Mouse (Mus musculus): ENCODE measurements at regions not wholly inside any gene's neighbourhood (a gene's known extent, or its start where the extent isn't known, plus 50 kb on each side); places are given as distances from the start of the nearest gene placed in this dataset.

DNA sequence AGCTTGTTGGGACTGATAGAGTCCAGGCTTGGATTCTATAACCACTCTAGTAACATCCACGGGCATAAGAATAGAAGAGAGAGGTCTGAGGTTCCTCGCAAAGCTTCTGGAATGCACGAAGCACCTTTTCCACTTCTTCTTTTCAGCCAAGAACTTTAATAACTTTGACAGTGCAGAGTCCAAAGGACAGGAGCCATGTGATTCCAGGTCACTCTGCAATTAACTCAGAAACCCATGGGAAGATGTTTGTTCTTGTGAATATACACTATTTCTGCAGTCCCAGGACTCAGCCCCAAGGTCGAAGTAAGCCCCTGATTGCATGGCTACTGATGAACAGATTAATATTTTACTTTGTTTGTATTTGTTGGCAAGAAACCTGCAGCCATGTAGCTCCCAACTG lies 113.0 kb upstream of the Nxt1 start:
- TF ChIP-seq POLR2A (IDR thresholded peaks at IDR 0.05; ENCODE audit: borderline replicate concordance, extremely low read depth, low read depth, low read length) (no peak), CTCF (IDR thresholded peaks at IDR 0.05; ENCODE audit: insufficient read depth, low read length) (no peak)

Data from lung, adult 2 months (tissue).